Mouse (Mus musculus): ENCODE measurements at regions not wholly inside any gene's neighbourhood (a gene's known extent, or its start where the extent isn't known, plus 50 kb on each side); places are given as distances from the start of the nearest gene placed in this dataset.

DNA sequence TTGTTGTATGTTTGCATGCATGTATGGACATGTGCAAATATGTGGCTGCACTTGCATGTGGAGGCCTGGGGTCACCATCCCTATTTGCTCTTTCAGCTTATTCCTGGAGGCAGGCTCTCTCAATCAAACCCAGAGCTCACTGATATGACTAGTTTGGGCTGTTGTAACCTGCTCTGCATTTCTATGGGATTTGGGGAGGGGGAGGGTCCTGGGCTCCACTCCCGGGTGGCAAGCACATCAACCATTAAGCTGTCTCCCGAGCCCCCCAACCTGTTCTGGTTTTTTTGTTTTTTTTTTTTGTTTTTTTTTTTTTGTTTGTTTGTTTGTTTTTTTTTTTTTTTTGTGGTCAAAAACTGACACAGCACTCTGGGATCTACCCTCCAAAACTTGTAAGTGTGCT, 386.5 kb downstream of the Med13l start:
- TF ChIP-seq POLR2A (IDR thresholded peaks at IDR 0.05; ENCODE audit: insufficient read depth, low read depth, low read length) (no peak), CTCF (IDR thresholded peaks at IDR 0.05; ENCODE audit: insufficient read depth, low read depth, low read length) (no peak)
- 54% methylated on average over 2 of the region's 2 CpGs for WGBS
- Histone ChIP-seq H3K4me1 (ENCODE audit: control insufficient read depth, insufficient read depth, low read length) (peaks cover 3% of the 10 kb centered on the region; the same call in 1 of the 2 replicates), H3K27ac (ENCODE audit: insufficient read depth, low read depth, low read length) (no peak overlapping the region), H3K4me3 (ENCODE audit: insufficient read depth, low read depth, low read length) (no peak overlapping the region)

- H3K27ac ChIP-seq (ENCODE audit: insufficient read depth, low read depth, low read length): no peak overlapping the region
- peaks cover 3% of the 10 kb centered on the region; the same call in 1 of the 2 replicates for H3K4me1 ChIP-seq (ENCODE audit: control insufficient read depth, insufficient read depth, low read length)
- H3K4me3 ChIP-seq (ENCODE audit: insufficient read depth, low read depth, low read length): no peak overlapping the region
- TF ChIP-seq CTCF (IDR thresholded peaks at IDR 0.05; ENCODE audit: insufficient read depth, low read depth, low read length) (no peak), POLR2A (IDR thresholded peaks at IDR 0.05; ENCODE audit: insufficient read depth, low read depth, low read length) (no peak)
- WGBS: 98% methylated on average over 6 of the region's 6 CpGs
These were observed 387.8 kb downstream of the Med13l start for GRCm38 (mm10) chr5:118948119-118948786.

- no peak overlapping the region for H3K4me3 ChIP-seq (ENCODE audit: insufficient read depth, low read depth, low read length)
- WGBS: 81% methylated on average over 7 of the region's 7 CpGs
- no peak overlapping the region for H3K27ac ChIP-seq (ENCODE audit: insufficient read depth, low read depth, low read length)
- TF ChIP-seq CTCF (IDR thresholded peaks at IDR 0.05; ENCODE audit: insufficient read depth, low read depth, low read length): no peak
- no peak for TF ChIP-seq POLR2A (IDR thresholded peaks at IDR 0.05; ENCODE audit: insufficient read depth, low read depth, low read length)
- peaks cover 3% of the 10 kb centered on the region; the same call in 1 of the 2 replicates for H3K4me1 ChIP-seq (ENCODE audit: control insufficient read depth, insufficient read depth, low read length)
These were observed 390.6 kb downstream of the Med13l start for GRCm38 (mm10) chr5:118951067-118951466.

GRCm38 (mm10) chr5:118960521-118961001, 400.1 kb downstream of the Med13l start:
- H3K4me1 ChIP-seq (ENCODE audit: control insufficient read depth, insufficient read depth, low read length): no peaks in the 10 kb centered on the region
- H3K27ac ChIP-seq (ENCODE audit: insufficient read depth, low read depth, low read length): no peak overlapping the region
- WGBS: 89% methylated on average over 21 of the region's 21 CpGs
- H3K4me3 ChIP-seq (ENCODE audit: insufficient read depth, low read depth, low read length): no peak overlapping the region
- TF ChIP-seq POLR2A (IDR thresholded peaks at IDR 0.05; ENCODE audit: insufficient read depth, low read depth, low read length) (no peak), CTCF (IDR thresholded peaks at IDR 0.05; ENCODE audit: insufficient read depth, low read depth, low read length) (no peak)

DNA sequence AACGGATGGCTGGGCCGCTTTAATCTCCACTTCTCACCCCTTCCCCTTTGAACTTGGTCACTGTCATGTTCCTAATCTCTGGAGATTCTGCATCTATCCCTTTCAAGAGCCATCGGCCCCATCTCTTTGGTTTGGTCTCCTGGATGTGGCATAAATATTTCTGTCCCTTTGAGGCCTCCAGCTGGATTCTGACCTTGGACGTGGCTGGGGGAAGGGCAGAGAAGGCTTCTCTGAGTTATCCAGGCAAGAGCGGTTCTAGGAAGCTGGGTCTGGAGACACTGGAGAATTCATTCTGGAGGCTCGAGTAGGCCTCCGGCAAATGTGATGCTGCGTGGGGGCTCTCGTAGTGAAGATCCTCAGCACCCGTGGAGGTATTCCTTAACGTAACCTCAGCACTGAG, 400.6 kb downstream of the Med13l start:
- 93% methylated on average over 11 of the region's 11 CpGs for WGBS
- TF ChIP-seq POLR2A (IDR thresholded peaks at IDR 0.05; ENCODE audit: insufficient read depth, low read depth, low read length) (no peak), CTCF (IDR thresholded peaks at IDR 0.05; ENCODE audit: insufficient read depth, low read depth, low read length) (no peak)
- H3K4me1 ChIP-seq (ENCODE audit: control insufficient read depth, insufficient read depth, low read length): no peaks in the 10 kb centered on the region
- H3K27ac ChIP-seq (ENCODE audit: insufficient read depth, low read depth, low read length): no peak overlapping the region
- H3K4me3 ChIP-seq (ENCODE audit: insufficient read depth, low read depth, low read length): no peak overlapping the region

- TF ChIP-seq POLR2A (IDR thresholded peaks at IDR 0.05; ENCODE audit: insufficient read depth, low read depth, low read length): no peak
- no peak for TF ChIP-seq CTCF (IDR thresholded peaks at IDR 0.05; ENCODE audit: insufficient read depth, low read depth, low read length)
- H3K4me1 ChIP-seq (ENCODE audit: control insufficient read depth, insufficient read depth, low read length): no peaks in the 10 kb centered on the region
- H3K27ac ChIP-seq (ENCODE audit: insufficient read depth, low read depth, low read length): no peak overlapping the region
- no peak overlapping the region for H3K4me3 ChIP-seq (ENCODE audit: insufficient read depth, low read depth, low read length)
- WGBS: 96% methylated on average over 3 of the region's 3 CpGs
These were observed 401.7 kb downstream of the Med13l start for GRCm38 (mm10) chr5:118962152-118962551.

GRCm38 (mm10) chr5:118963001-118963400, 402.5 kb downstream of the Med13l start:
- TF ChIP-seq CTCF (IDR thresholded peaks at IDR 0.05; ENCODE audit: insufficient read depth, low read depth, low read length) (no peak), POLR2A (IDR thresholded peaks at IDR 0.05; ENCODE audit: insufficient read depth, low read depth, low read length) (no peak)
- Histone ChIP-seq H3K4me1 (ENCODE audit: control insufficient read depth, insufficient read depth, low read length) (no peaks in the 10 kb centered on the region), H3K4me3 (ENCODE audit: insufficient read depth, low read depth, low read length) (no peak overlapping the region), H3K27ac (ENCODE audit: insufficient read depth, low read depth, low read length) (no peak overlapping the region)
- WGBS: 95% methylated on average over 3 of the region's 3 CpGs

DNA sequence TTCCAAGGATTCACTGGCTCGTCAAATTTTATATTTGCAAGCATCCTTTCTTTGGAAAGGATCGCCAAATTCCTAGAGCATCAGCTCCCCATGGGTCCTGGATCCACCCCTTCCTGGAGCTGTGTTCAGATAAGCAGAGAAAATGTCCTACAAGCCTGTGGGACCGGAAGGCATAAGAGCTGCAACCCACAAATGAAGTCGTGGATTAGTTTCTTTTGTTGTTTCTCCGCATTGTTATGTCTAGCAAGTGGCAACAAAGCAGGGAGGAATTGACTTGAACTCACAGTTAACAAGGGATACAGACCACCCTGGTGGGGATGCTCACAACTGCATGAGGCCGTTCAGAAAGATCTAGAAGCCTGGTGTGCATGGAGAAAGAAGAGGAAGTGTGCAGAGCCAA, 406.4 kb downstream of the Med13l start:
- TF ChIP-seq POLR2A (IDR thresholded peaks at IDR 0.05; ENCODE audit: insufficient read depth, low read depth, low read length): no peak
- no peak for TF ChIP-seq CTCF (IDR thresholded peaks at IDR 0.05; ENCODE audit: insufficient read depth, low read depth, low read length)
- WGBS: 61% methylated on average over 6 of the region's 6 CpGs
- no peaks in the 10 kb centered on the region for H3K4me1 ChIP-seq (ENCODE audit: control insufficient read depth, insufficient read depth, low read length)

DNA sequence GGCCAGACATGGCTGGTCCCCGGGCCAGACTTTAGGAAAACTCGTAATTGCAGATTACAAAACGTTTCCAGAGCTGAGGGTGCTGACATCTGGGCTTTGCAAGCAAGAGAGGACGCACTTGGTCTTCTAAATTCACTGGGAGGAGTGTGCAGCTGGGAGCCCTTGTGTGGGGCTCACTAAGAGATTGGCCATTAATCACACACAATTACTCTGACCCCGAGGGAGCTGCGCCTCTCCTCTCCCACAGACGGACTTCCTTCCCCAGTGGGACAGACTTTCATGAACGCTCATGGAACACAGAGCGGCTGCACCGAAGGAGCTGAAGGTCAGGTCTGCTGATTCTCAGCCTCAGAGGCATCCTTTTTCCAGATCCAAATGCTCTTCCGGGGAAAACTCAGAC, 407.2 kb downstream of the Med13l start:
- 72% methylated on average over 11 of the region's 11 CpGs for WGBS

More for the DNA sequence above, 406.4 kb downstream of the Med13l start:
- H3K4me3 ChIP-seq (ENCODE audit: insufficient read depth, low read depth, low read length): no peak overlapping the region
- no peak overlapping the region for H3K27ac ChIP-seq (ENCODE audit: insufficient read depth, low read depth, low read length)

More for the DNA sequence above, 407.2 kb downstream of the Med13l start:
- no peak overlapping the region for H3K27ac ChIP-seq (ENCODE audit: insufficient read depth, low read depth, low read length)
- H3K4me3 ChIP-seq (ENCODE audit: insufficient read depth, low read depth, low read length): no peak overlapping the region
- no peak for TF ChIP-seq POLR2A (IDR thresholded peaks at IDR 0.05; ENCODE audit: insufficient read depth, low read depth, low read length)
- no peaks in the 10 kb centered on the region for H3K4me1 ChIP-seq (ENCODE audit: control insufficient read depth, insufficient read depth, low read length)
